Mouse (Mus musculus) frontal cortex, postnatal 14 days (tissue): ENCODE data around the gene Gm13290.
"Not testable (repeated sequence)": the region's sequence is repeated elsewhere in the genome, so short reads cannot be mapped to it uniquely, and the experiment has no call there.

ENCODE experiments used
- DNase-seq, 2 experiments: peaks; one replicate each; pipeline ENCODE4 v3.0.0; 2022; ENCODE audit warnings: low spot score in 2 of 2

The Gm13290 gene

DNA sequence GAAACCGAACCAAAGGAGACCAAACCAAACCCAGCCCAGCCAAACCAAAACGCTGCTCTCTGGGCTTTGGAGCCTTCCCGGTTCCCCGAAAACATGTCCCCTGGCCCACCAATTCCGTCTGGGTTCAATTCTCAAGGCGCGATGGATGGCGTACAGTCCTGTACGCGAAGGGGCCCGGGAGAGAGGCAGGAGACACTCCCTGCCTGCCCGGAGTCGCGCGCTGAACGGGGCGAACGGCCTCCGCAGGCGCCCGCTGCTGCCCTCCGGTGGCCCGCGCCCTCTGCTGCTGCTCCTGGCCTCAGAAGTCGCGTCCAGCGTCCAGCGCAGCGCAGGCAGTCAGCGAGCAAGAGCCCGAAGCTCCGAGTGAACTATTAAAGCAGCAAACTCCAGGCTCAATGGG is at the start of gene Gm13290:
Gm13290 (plus strand) TSS at position 301 of the 400 bp plus-strand sequence.
- not testable (repeated sequence) for DNase-seq

DNA sequence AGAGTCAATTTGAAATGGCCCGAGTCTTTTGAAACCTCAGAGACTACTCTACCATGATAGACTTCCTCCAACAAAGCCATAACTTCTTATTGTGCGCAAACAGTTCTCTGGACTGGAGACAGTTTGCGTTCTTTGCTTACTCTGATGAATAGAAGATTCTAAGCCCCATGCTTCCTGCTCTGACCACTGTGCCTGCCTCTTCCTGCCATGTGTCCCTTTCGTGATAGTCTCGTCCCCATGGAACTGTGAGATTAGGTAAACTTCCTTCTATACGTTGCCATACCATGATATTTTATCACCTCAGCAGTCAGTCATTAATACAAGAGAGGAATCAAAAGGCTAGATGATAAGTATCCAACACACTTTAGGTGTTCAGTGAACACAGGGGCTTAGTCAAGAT is 46.9 kb upstream of the Gm13290 start:
- DNase-seq = no peak

DNA sequence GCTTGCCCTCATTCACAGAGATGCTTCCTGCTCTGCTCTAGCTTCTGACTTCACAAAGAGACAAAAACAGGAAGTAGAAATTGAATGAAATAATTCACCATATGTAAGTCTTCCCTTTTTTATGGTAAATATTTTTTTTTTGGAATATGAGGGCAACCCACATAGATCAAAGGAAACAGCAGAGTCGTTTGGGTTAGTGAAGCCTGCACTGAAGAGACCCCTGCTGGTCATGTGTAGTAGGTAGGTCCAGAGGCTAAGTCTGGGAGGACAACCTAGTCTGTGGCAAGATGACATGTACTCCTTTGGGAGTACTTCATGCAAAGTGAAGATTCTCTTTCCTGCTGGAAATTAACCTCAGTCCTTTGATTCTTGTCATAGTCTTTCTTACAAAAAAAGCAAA is 46.3 kb upstream of the Gm13290 start:
- DNase-seq = no peak

DNA sequence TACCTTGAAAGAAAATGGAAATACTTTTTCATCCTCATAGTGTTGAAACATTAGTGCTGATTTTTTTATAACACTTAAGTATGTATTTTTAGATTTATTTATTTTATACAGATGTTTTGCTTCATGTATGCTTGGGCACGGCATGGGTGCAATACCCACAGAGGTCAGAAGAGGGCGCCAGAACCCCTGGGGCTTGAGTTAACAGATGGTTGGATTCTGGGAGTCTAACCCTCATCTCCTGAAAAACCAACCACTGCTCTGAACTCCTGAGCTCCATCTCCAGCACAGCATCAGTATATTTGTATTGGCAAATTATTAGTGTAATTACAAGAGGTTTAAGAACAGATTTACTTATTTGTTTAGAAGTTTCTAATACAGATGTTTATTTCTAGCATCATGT is 35.2 kb upstream of the Gm13290 start:
- peak in 1 of 2 experiments; percentile 48 for DNase-seq

DNA sequence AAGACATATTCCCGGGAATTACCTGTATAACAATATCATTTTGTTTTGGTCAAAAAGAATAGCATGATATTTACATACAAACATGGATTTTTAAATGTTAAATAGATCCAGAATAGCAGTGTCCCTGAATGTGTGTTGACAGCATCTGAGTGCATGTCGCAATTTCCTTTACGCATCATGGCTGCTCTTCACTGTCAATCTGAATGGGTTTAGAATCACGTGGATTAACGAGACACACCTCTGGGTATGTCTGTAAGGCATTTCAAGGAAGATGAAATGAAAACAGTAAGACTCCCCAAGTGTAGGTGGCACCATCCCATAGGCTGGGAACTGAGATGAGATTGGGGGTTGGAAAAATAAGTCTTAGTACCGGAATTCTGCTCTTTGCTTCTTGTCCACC is 34.6 kb upstream of the Gm13290 start:
- DNase-seq = no peak

DNA sequence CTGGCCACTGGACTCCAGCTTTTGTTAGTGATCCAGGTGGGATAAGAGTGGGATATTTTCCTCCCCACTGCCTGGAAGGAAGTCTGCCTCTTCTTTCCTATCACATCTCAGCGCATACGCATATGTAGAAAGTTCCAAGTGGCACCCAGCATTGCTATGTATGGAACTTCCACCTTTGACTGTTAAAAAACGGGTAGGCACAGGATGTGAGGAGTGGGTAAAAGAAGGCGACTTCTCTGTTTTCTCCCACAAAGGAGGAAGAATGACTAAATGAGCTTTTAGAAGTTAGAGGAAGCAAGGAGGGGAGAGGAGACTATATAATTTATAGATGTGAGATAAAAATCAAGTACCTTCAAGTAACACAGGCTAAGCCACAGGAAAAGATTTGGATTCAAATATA is 32.2 kb upstream of the Gm13290 start:
- no peak for DNase-seq

DNA sequence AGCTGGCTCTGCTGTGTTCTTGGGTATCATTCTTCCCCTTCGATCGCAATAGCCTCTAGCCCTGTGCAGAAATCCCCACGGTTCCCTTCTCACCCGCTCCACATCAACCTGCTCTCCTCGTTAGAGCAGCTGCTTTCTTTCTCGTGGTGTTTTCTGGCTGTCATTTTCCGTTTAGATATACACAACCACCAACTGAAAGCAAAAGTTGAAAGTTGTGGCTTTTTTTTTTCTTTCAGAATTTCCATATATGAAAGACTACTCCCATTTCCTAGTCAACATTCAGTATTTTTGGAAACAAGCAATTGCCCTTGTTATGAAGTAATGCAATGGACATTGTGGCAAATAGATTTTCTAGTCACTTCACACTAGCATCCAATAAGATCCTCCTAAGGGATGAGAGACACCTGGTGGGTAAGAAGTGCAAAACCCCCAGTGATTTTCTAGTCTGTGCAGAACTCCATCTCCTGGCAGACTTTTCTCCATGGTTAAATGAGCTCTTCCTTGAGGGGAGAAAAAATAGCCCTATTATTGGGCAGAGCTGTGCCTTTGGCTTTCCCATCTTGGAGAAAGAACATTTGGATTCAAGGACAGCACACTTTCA is 30.8 kb upstream of the Gm13290 start:
- DNase-seq = no peak

GRCm38 (mm10) chr4:88744207-88744606 is 29.4 kb upstream of the Gm13290 start:
- DNase-seq = no peak

- no peak for DNase-seq
Measured at GRCm38 (mm10) chr4:88749926-88750325, 23.7 kb upstream of the Gm13290 start.

- peak; percentile 72 to 82 for DNase-seq
Measured at GRCm38 (mm10) chr4:88754818-88755340, 18.8 kb upstream of the Gm13290 start, which contains the start of gene Gm13271. Gene Gm13271 (plus strand): TSS chr4:88754868.

- peak in 1 of 2 experiments; percentile 6 for DNase-seq
Measured at GRCm38 (mm10) chr4:88756581-88757513, 16.8 kb upstream of the Gm13290 start.

DNA sequence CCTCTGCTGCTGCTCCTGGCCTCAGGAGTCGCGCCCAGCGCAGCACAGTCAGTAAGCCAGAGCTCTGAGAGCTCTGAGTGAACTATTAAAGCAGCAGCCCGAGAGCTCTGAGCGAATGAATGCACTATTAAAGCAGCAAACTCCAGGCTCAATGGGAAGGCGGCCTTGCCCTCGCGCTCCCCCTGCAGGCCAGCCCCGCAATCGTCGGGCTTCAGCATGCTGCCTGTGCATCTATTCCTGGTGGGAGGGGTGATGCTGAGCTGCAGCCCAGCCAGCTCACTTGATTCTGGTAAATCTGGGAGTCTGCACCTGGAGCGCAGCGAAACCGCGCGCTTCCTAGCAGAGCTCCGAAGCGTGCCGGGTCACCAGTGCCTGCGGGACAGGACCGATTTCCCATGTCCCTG is 16.0 kb upstream of the Gm13290 start:
- peak; percentile 91 to 95 for DNase-seq

GRCm38 (mm10) chr4:88758751-88759150 is 14.9 kb upstream of the Gm13290 start:
- DNase-seq = not testable (repeated sequence)

DNA sequence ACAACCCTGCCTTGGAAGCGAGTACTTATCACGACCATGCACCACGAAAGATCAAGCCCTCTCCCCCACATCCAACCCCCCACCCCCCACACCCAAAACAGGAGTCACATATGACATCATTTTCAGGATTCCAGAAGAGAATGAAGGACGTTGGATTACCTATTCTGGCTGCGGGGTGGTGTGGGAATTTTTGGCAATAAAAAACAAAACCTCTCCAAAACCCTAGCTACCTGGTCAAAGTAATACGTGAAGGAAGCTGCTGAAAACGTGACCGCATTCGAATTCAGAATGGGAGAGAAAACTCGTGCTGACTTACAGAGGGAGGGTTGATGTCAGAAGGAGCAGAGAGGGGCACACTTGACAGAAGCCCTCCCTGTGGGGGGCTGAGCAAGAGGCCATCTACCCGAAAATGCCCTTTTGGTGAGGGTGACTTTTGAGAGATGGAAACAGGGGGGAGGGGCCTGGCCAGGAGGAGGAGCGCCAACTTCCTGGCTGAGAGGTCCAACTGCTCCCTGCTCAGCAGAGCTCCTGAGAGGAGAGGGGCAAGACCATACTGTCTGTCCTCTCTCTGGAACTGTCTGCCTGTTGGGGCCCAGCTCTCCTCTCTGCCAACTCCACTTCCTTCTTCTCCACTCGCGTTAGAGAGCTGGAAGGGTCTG is 13.9 kb upstream of the Gm13290 start, which contains the start of gene Gm13283:
Gm13283 (plus strand) TSS at position 510 of the 659 bp plus-strand sequence.
- peak; percentile 19 to 31 for DNase-seq

GRCm38 (mm10) chr4:88760431-88760830 is 13.2 kb upstream of the Gm13290 start:
- DNase-seq = peak; percentile 32 to 47

DNA sequence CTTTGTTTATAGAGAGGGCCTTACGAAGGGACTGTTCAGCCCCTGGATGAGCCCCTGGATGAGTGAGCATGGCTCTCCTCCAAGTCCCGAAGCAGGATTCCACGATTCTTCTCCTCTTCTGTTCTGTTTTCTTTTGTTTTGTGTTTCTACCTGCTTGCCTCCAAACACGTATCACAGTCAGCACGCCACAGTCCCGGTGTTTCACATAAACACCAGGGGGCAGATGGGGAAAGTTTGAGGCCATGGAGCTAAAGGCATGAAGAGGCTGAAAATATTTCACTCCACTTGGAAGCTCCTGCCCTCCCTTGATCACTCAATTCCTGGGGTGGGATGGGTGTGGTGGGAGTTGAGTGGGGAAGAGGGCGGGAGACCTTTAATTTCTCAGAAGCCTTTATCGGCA is 11.9 kb upstream of the Gm13290 start:
- peak; percentile 76 to 78 for DNase-seq

DNA sequence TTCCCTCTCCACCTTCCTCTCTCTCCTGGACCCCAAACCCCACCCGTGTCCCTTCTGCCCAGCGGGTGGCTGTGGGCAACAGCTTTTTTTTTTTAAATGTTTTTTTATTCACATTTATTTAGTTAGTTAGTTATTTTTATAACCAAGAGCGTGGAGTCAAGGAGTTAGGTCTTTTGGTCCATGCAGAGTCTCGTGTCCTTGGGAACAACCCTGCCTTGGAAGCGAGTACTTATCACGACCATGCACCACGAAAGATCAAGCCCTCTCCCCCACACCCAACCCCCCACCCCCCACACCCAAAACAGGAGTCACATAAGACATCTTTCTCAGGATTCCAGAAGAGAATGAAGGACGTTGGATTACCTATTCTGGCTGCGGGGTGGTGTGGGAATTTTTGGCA is 11.3 kb upstream of the Gm13290 start:
- peak in 1 of 2 experiments; percentile 13 for DNase-seq

DNA sequence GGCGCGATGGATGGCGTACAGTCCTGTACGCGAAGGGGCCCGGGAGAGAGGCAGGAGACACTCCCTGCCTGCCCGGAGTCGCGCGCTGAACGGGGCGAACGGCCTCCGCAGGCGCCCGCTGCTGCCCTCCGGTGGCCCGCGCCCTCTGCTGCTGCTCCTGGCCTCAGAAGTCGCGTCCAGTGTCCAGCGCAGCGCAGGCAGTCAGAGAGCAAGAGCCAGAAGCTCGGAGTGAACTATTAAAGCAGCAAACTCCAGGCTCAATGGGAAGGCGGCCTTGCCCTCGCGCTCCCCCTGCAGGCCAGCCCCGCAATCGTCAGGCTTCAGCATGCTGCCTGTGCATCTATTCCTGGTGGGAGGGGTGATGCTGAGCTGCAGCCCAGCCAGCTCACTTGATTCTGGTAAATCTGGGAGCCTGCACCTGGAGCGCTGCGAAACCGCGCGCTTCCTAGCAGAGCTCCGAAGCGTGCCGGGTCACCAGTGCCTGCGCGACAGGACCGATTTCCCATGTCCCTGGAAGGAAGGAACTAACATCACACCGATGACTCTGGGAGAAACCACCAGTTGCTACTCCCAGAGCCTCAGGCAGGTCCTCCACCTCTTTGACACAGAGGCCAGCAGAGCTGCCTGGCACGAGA is 10.1 kb upstream of the Gm13290 start:
- DNase-seq = peak; percentile 14 to 16

DNA sequence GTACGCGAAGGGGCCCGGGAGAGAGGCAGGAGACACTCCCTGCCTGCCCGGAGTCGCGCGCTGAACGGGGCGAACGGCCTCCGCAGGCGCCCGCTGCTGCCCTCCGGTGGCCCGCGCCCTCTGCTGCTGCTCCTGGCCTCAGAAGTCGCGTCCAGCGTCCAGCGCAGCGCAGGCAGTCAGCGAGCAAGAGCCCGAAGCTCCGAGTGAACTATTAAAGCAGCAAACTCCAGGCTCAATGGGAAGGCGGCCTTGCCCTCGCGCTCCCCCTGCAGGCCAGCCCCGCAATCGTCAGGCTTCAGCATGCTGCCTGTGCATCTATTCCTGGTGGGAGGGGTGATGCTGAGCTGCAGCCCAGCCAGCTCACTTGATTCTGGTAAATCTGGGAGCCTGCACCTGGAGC is 3.0 kb downstream of the Gm13290 start, which contains the start of gene Gm13289:
Gm13289 (plus strand) TSS at position 301 of the 400 bp plus-strand sequence.
- DNase-seq = not testable (repeated sequence)

DNA sequence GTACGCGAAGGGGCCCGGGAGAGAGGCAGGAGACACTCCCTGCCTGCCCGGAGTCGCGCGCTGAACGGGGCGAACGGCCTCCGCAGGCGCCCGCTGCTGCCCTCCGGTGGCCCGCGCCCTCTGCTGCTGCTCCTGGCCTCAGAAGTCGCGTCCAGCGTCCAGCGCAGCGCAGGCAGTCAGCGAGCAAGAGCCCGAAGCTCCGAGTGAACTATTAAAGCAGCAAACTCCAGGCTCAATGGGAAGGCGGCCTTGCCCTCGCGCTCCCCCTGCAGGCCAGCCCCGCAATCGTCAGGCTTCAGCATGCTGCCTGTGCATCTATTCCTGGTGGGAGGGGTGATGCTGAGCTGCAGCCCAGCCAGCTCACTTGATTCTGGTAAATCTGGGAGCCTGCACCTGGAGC is 5.9 kb downstream of the Gm13290 start, which contains the start of gene Gm13272:
Gm13272 (plus strand) TSS at position 301 of the 400 bp plus-strand sequence.
- DNase-seq = not testable (repeated sequence)

GRCm38 (mm10) chr4:88780320-88780719 is 6.7 kb downstream of the Gm13290 start:
- not testable (repeated sequence) for DNase-seq
